Mouse (Mus musculus) gastrocnemius, postnatal 14 days (tissue): ENCODE measurements around the gene Zglp1. TPM values are rescaled to one million over a fixed set of nuclear protein-coding genes. Genes with fewer than 3 reads are reported as not detected.
A peak's percentile ranks its signal among the peaks of the same experiment; 100 is the strongest.
"Not testable (repeated sequence)": the region's sequence is repeated elsewhere in the genome, so short reads cannot be mapped to it uniquely, and the experiment has no call there.

Experiments
- DNase-seq: peaks from one replicate; pipeline ENCODE4 v3.0.0; 2021; ENCODE audit warnings: mixed read lengths
- intact Hi-C: fragments of 180-260 bp; cut with DNase I; formaldehyde crosslinking; loops from one replicate; pipeline ENCODE4 v1.15.1; 2025; ENCODE audit warnings: low total_unique reads
- total RNA-seq, 2 experiments: library from RNA; stranded (reverse); gene quantifications; 2 replicates each; pipeline ENCODE4 v1.2.3; 2021

Zglp1 gene
- total RNA-seq, 2 experiments from 2014 or later = not detected

DNA sequence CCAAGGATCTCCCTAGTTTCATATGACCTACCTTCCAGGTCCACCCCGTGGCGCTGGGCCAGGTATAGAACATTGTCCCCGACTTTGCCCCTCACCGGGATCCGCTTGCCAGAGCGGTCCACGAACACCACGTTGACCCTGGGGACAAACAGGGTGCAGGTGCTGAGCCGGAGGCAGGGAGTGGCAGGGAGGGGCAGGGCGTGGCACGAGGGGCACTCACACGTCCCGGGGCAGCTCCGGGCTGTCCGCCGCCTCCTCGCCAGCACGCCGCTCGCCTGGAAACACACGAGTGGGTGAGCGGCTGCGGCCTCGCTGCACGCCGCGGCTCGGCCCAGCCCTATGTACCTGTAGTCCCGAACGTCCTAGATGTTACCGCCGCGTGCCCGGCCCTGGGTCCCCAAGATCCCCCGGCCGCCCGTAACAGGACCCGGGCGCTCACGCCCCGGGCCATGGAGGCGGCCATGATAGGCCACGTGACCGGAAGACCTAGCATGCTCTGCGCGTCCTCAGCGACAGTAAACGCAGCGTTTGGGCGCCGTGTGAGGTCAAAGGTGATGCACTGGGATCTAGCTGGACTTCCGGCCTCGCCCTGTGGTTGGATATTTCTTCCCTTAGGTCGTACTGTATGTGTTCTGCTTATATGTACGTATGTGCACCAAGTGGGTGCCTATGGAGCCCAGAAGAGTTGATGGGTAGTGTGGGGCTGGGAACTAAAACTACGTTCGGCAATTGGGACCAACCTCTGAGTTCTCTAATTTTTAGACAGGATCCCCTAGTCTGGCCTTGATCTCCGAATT lies 6.3 kb upstream of the Zglp1 start, which contains the start of the genes Gm49373 and Fdx1l:
Gene Gm49373 (minus strand): TSS at position 53 of the 797 bp plus-strand sequence.
Gene Fdx1l (minus strand): TSS at position 571 of the 797 bp plus-strand sequence.
- intact Hi-C loops = no loop called here
- peak; percentile 89 for DNase-seq

- intact Hi-C loops = no loop called here
- DNase-seq = no peak
These were observed 5.7 kb upstream of the Zglp1 start for GRCm38 (mm10) chr9:21072641-21073040.

DNA sequence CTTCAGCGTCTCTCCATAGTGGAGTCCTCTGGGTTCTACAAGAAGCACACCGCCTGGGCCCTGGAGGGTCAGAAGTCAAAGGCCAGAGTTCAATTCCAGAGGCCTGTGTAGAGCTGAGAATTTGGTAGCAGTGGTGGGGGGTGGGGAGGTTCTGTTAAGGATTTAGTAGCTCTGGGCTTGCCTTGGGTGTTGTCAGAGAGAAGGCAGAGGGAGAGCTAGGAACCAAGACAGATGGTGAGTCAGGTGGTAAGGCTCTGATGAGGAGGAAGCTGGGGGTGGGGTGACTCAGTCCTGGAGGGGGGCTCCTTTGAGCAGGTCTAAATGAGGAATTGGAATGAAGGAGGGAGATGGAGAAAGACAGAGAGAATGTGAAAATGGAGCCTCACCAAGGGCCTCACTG lies 4.0 kb downstream of the Zglp1 start:
- no peak for DNase-seq
- intact Hi-C loops = no loop called here

- intact Hi-C loops = no loop called here
- DNase-seq = no peak
These were observed 15.3 kb downstream of the Zglp1 start for GRCm38 (mm10) chr9:21051578-21051977.

DNA sequence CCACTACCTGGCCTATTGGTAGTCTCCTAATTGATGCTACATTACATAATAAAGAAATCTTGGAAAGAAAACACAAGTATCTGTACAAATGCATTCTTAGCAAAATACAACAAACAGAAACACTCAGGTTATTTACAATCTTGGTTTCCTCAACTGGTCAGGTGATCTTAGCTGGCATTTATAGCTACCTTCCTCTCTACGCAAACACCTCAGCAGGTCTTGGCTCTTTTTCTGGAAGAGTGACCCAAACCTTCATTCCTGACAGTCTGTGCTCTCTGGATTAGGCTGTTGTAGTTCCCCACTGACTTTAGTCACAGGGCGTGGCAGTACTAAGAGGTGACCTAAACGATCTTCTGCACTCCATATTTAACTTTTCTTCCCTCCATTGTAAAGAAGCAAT lies 21.7 kb downstream of the Zglp1 start:
- intact Hi-C loops = no loop called here
- no peak for DNase-seq

DNA sequence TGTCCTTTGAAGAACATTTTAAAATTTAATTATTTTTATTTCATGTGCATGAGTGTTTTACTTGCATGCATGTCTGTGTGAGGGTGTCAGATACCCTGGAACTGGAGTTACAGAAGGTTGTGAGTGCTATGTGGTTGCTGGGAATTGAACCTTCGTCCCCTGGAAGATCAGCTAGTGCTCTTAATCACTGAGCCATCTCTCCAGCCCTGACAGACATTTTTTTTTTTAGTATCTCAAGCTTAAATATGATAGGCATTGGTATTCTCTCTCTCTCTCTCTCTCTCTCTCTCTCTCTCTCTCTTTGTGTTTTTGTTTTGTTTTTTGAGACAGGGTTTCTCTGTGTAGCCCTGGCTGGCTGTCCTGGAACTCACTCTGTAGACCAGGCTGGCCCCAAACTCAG lies 22.1 kb downstream of the Zglp1 start:
- intact Hi-C loops, DNase-seq: not testable (repeated sequence)

DNA sequence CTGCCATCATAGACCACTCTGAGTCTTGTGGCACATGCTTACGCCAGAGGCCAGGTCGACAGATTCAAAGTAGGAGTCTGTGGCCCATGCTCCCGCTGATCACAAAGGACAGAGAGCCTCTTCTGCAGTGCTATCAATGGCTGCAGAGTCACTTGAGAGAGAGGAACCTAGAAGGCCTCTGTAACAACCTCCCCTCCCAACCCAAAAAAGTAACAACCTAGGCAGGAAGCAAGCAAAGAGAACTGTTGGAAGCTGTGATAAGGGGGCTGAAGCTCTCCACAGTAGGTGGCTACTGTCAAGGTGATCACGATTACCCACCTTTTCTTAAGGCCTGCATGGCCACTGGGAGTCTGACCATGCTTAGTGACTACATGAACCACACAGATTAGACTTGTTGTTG lies 23.3 kb downstream of the Zglp1 start:
- intact Hi-C loops = no loop called here
- no peak for DNase-seq

DNA sequence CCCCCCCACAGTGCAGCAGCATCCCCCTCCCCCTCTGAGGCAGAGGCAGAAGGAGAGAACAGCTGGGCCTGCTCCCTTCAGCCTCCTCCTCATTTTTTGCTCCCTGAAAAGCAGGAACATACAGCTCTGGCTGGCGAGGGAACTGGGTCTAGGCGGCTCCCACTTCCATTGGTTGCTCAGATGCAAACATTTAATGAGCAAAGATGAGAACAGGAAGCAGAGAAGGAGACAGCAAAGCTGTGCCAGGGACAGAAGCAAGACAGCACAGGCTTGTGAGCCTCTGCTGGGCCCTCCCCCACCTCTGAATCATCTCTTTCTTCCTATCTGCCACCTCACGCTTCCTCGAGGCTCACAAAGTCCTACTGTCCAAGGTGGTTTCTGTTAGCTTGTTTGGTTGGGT lies 25.6 kb downstream of the Zglp1 start:
- no peak for DNase-seq
- intact Hi-C loops = no loop called here

DNA sequence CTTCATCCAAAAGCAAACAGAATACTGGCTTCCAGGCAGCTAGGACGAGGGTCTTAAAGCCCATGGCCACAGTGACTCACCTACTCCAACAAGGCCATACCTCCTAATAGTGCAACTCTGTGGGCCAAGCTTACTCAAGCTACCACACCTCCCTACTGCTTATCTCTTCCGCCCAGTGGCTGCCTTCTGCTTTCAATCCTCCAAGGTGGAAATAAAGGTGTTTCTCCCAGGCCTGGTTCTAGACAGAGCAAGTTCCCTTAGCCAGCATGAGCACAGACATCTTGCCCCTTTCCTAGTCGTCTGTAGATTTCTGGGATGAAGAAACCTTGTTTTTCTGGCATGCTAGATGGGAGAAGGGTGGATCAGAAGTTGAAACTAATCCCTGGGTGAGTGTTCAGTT lies 27.1 kb downstream of the Zglp1 start:
- intact Hi-C loops = no loop called here
- no peak for DNase-seq

GRCm38 (mm10) chr9:21037481-21037891 lies 29.4 kb downstream of the Zglp1 start:
- intact Hi-C loops = no loop called here
- DNase-seq = peak; percentile 25

DNA sequence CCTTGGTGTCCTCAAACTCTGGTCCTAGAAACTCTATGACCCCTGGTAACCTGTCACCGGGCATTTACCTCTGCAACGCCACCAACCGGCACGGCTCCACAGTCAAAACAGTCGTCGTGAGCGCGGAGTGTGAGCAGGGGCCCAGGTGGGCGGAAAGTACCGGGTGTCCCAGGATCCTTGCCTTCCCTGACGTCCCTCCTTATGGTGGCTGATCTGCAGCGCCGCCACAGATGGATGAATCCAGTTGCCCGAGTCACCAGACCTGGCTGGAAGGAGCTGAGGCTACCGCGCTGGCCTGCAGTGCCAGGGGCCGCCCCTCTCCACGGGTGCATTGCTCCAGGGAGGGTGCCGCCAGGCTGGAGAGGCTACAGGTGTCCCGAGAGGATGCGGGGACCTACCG lies 30.2 kb downstream of the Zglp1 start:
- DNase-seq = peak; percentile 5
- intact Hi-C loops = no loop called here

GRCm38 (mm10) chr9:21036161-21036560 lies 30.7 kb downstream of the Zglp1 start:
- intact Hi-C loops = no loop called here
- no peak for DNase-seq

DNA sequence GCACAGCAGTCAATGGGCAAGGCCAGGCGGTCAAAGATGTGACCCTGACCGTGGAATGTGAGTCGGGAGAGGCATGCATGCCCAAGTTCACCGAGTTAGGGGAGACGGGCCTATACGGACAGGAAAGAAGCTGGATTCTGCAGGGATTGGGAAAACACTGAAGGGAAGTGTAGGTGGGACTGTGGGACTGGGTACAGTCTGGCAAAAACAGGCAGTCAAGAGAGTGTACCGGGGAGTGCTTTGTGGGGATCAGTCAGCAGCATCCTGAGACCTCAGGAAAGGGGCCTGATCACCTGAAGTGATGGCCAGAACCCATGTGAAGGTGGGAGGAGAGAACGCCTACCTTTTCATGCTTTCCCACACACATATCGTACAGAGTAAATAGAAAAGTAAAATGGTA lies 31.3 kb downstream of the Zglp1 start:
- intact Hi-C loops = no loop called here
- no peak for DNase-seq

GRCm38 (mm10) chr9:21034481-21035085 lies 32.3 kb downstream of the Zglp1 start:
- no peak for DNase-seq
- intact Hi-C loops = loop anchor here (5.0 kb wide), 1 partner anchor 103 kb away; no protein-coding TSS in a partner anchor

DNA sequence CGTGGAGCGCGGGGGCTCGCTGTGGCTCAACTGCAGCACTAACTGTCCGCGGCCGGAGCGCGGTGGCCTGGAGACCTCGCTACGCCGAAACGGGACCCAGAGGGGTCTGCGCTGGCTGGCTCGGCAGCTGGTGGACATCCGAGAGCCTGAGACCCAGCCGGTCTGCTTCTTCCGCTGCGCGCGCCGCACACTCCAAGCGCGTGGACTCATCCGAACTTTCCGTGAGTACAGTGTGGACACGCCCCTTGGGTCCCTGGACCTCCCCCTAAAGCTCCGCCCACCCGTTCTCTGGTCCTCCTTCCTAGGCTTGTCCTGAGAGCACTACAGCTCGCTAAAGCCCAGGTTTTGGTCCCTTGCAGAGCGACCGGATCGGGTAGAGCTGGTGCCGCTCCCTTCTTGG lies 33.8 kb downstream of the Zglp1 start:
- DNase-seq = peak; percentile 85
- intact Hi-C loops = loop anchor here (5.0 kb wide), 1 partner anchor 104 kb away; no protein-coding TSS in a partner anchor

- DNase-seq = no peak
- intact Hi-C loops = loop anchor here (5.0 kb wide), 1 partner anchor 105 kb away; no protein-coding TSS in a partner anchor
These were observed 34.4 kb downstream of the Zglp1 start for GRCm38 (mm10) chr9:21032491-21032890.

DNA sequence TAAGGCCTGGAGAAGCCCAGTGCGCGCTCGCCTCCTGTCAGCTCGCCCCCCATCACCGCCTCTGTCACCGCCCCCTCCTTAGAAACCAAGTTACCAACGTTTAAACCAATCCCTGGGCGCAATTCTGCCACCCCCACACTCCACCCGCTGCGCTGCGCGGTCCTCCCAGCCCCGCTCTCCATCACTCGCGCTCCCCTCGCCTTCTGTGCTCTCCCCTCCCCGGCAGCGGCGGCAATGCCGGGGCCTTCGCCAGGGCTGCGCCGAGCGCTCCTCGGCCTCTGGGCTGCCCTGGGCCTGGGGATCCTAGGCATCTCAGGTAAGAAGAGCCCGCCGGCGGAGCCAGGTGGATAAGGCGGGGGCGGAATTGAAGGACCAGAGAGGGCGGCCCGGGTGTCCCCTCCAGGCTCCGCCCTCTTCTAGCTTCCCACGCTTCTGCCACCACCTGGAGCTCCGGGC lies 35.0 kb downstream of the Zglp1 start, which contains the start of gene Icam5:
Gene Icam5 (plus strand): TSS at position 178 of the 456 bp plus-strand sequence.
- intact Hi-C loops = loop anchor here (5.0 kb wide), 1 partner anchor 105 kb away; no protein-coding TSS in a partner anchor
- DNase-seq = peak; percentile 23

GRCm38 (mm10) chr9:21031251-21031895 lies 35.5 kb downstream of the Zglp1 start:
- DNase-seq = peak; percentile 75
- intact Hi-C loops = loop anchor here (5.0 kb wide), 1 partner anchor 106 kb away; no protein-coding TSS in a partner anchor

DNA sequence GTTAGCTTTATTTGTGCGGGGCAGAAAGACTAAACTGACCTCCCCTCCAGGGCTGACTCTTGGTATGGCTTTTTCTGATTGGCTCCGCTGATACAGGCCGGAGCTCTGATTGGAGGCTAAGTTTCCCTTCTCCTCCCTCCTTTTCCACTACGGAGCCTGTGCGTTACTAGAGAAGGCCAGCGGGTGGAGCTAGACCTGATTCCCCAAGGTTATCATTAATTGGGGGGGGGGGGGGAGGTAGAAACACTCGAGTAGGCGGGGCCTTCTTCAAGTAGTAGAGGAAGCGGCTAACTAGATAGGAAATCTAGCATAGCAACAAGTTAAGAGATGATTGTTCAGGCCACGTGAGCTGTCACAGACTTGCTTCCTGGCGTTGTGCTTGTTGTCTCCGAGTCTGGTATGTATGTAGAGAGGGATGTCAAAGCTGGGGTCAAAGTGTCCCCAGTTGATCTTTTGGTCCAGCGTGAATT lies 36.1 kb downstream of the Zglp1 start:
- intact Hi-C loops = loop anchor here (5.0 kb wide), 1 partner anchor 106 kb away; no protein-coding TSS in a partner anchor
- DNase-seq = peak; percentile 87
